Mouse (Mus musculus): ENCODE results near the gene D430019H16Rik. TPM values are rescaled to one million over a fixed set of nuclear protein-coding genes. Genes with fewer than 3 reads are reported as not detected.

The D430019H16Rik gene
- total and polyA plus RNA-seq, 2 experiments: 0.65 to 0.92 TPM

- WGBS: 70% methylated on average over 12 of the region's 12 CpGs
Observed at GRCm38 (mm10) chr12:105475230-105475911, 21.7 kb downstream of the D430019H16Rik start.

GRCm38 (mm10) chr12:105476453-105476852, 22.8 kb downstream of the D430019H16Rik start:
- H3K4me3 ChIP-seq (ENCODE audit: insufficient read depth, low read depth, low read length): no peak overlapping the region
- TF ChIP-seq CTCF (IDR thresholded peaks at IDR 0.05; ENCODE audit: low read depth, low read length): peak; percentile 74
- no peak for TF ChIP-seq POLR2A (IDR thresholded peaks at IDR 0.05; ENCODE audit: extremely low read depth, insufficient read depth, low read length)
- H3K36me3 ChIP-seq (ENCODE audit: control insufficient read depth, insufficient read depth, low read length): no peaks in the 10 kb centered on the region
- no peaks in the 10 kb centered on the region for H3K79me2 ChIP-seq (ENCODE audit: control insufficient read depth, insufficient read depth, low read length)
- 43% methylated on average over 9 of the region's 9 CpGs for WGBS
- H3K9ac ChIP-seq (ENCODE audit: low read depth, low read length): no peak overlapping the region
- no peak for DNase-seq (ENCODE audit: extremely low read depth, low read depth, low spot score)
- no peak overlapping the region for H3K27ac ChIP-seq (replicated peaks; ENCODE audit: insufficient read depth, low read depth, low read length)
- H3K27me3 ChIP-seq (ENCODE audit: control insufficient read depth, insufficient read depth, low read length): no peaks in the 10 kb centered on the region
- H3K4me1 ChIP-seq (ENCODE audit: control insufficient read depth, insufficient read depth, low read length): no peaks in the 10 kb centered on the region

More at GRCm38 (mm10) chr12:105475230-105475911, 21.7 kb downstream of the D430019H16Rik start:
- Histone ChIP-seq H3K4me1 (ENCODE audit: control insufficient read depth, insufficient read depth, low read length) (no peaks in the 10 kb centered on the region), H3K36me3 (ENCODE audit: control insufficient read depth, insufficient read depth, low read length) (no peaks in the 10 kb centered on the region), H3K4me3 (ENCODE audit: insufficient read depth, low read depth, low read length) (no peak overlapping the region), H3K27ac (replicated peaks; ENCODE audit: insufficient read depth, low read depth, low read length) (no peak overlapping the region), H3K27me3 (ENCODE audit: control insufficient read depth, insufficient read depth, low read length) (no peaks in the 10 kb centered on the region), H3K9ac (ENCODE audit: low read depth, low read length) (no peak overlapping the region), H3K79me2 (ENCODE audit: control insufficient read depth, insufficient read depth, low read length) (no peaks in the 10 kb centered on the region)
- no peak for DNase-seq (ENCODE audit: extremely low read depth, low read depth, low spot score)
- TF ChIP-seq POLR2A (IDR thresholded peaks at IDR 0.05; ENCODE audit: extremely low read depth, insufficient read depth, low read length): no peak
- no peak for TF ChIP-seq CTCF (IDR thresholded peaks at IDR 0.05; ENCODE audit: low read depth, low read length)

- no peak for DNase-seq (ENCODE audit: extremely low read depth, low read depth, low spot score)
- 66% methylated on average over 9 of the region's 9 CpGs for WGBS
- Histone ChIP-seq H3K36me3 (ENCODE audit: control insufficient read depth, insufficient read depth, low read length) (no peaks in the 10 kb centered on the region), H3K4me3 (ENCODE audit: insufficient read depth, low read depth, low read length) (no peak overlapping the region), H3K27ac (replicated peaks; ENCODE audit: insufficient read depth, low read depth, low read length) (no peak overlapping the region), H3K4me1 (ENCODE audit: control insufficient read depth, insufficient read depth, low read length) (no peaks in the 10 kb centered on the region), H3K79me2 (ENCODE audit: control insufficient read depth, insufficient read depth, low read length) (no peaks in the 10 kb centered on the region), H3K27me3 (ENCODE audit: control insufficient read depth, insufficient read depth, low read length) (no peaks in the 10 kb centered on the region), H3K9ac (ENCODE audit: low read depth, low read length) (no peak overlapping the region)
- no peak for TF ChIP-seq POLR2A (IDR thresholded peaks at IDR 0.05; ENCODE audit: extremely low read depth, insufficient read depth, low read length)
- TF ChIP-seq CTCF (IDR thresholded peaks at IDR 0.05; ENCODE audit: low read depth, low read length): no peak
Observed at GRCm38 (mm10) chr12:105476993-105477392, 23.3 kb downstream of the D430019H16Rik start.

GRCm38 (mm10) chr12:105483503-105483902, 29.8 kb downstream of the D430019H16Rik start:
- Histone ChIP-seq H3K79me2 (ENCODE audit: control insufficient read depth, insufficient read depth, low read length) (no peaks in the 10 kb centered on the region), H3K4me1 (ENCODE audit: control insufficient read depth, insufficient read depth, low read length) (no peaks in the 10 kb centered on the region)
- WGBS: 43% methylated on average over 3 of the region's 3 CpGs

GRCm38 (mm10) chr12:105490227-105490626, 36.6 kb downstream of the D430019H16Rik start:
- DNase-seq (ENCODE audit: extremely low read depth, low read depth, low spot score): no peak
- Histone ChIP-seq H3K79me2 (ENCODE audit: control insufficient read depth, insufficient read depth, low read length) (no peaks in the 10 kb centered on the region), H3K4me1 (ENCODE audit: control insufficient read depth, insufficient read depth, low read length) (no peaks in the 10 kb centered on the region), H3K4me3 (ENCODE audit: insufficient read depth, low read depth, low read length) (no peak overlapping the region), H3K9ac (ENCODE audit: low read depth, low read length) (no peak overlapping the region), H3K36me3 (ENCODE audit: control insufficient read depth, insufficient read depth, low read length) (no peaks in the 10 kb centered on the region), H3K27ac (replicated peaks; ENCODE audit: insufficient read depth, low read depth, low read length) (no peak overlapping the region), H3K27me3 (ENCODE audit: control insufficient read depth, insufficient read depth, low read length) (no peaks in the 10 kb centered on the region)
- 59% methylated on average over 3 of the region's 3 CpGs for WGBS
- TF ChIP-seq CTCF (IDR thresholded peaks at IDR 0.05; ENCODE audit: low read depth, low read length) (no peak), POLR2A (IDR thresholded peaks at IDR 0.05; ENCODE audit: extremely low read depth, insufficient read depth, low read length) (no peak)

More at GRCm38 (mm10) chr12:105483503-105483902, 29.8 kb downstream of the D430019H16Rik start:
- no peaks in the 10 kb centered on the region for H3K36me3 ChIP-seq (ENCODE audit: control insufficient read depth, insufficient read depth, low read length)
- H3K9ac ChIP-seq (ENCODE audit: low read depth, low read length): no peak overlapping the region
- TF ChIP-seq CTCF (IDR thresholded peaks at IDR 0.05; ENCODE audit: low read depth, low read length) (peak; percentile 23; the same call in 1 of the 2 replicates), POLR2A (IDR thresholded peaks at IDR 0.05; ENCODE audit: extremely low read depth, insufficient read depth, low read length) (no peak)
- no peak for DNase-seq (ENCODE audit: extremely low read depth, low read depth, low spot score)
- H3K27me3 ChIP-seq (ENCODE audit: control insufficient read depth, insufficient read depth, low read length): no peaks in the 10 kb centered on the region
- H3K4me3 ChIP-seq (ENCODE audit: insufficient read depth, low read depth, low read length): no peak overlapping the region
- no peak overlapping the region for H3K27ac ChIP-seq (replicated peaks; ENCODE audit: insufficient read depth, low read depth, low read length)

GRCm38 (mm10) chr12:105490794-105491193, 37.1 kb downstream of the D430019H16Rik start:
- no peaks in the 10 kb centered on the region for H3K79me2 ChIP-seq (ENCODE audit: control insufficient read depth, insufficient read depth, low read length)
- no peaks in the 10 kb centered on the region for H3K27me3 ChIP-seq (ENCODE audit: control insufficient read depth, insufficient read depth, low read length)
- no peaks in the 10 kb centered on the region for H3K36me3 ChIP-seq (ENCODE audit: control insufficient read depth, insufficient read depth, low read length)
- H3K9ac ChIP-seq (ENCODE audit: low read depth, low read length): no peak overlapping the region
- H3K4me1 ChIP-seq (ENCODE audit: control insufficient read depth, insufficient read depth, low read length): no peaks in the 10 kb centered on the region
- TF ChIP-seq CTCF (IDR thresholded peaks at IDR 0.05; ENCODE audit: low read depth, low read length): no peak
- no peak overlapping the region for H3K27ac ChIP-seq (replicated peaks; ENCODE audit: insufficient read depth, low read depth, low read length)
- no peak for DNase-seq (ENCODE audit: extremely low read depth, low read depth, low spot score)
- 65% methylated on average over 6 of the region's 6 CpGs for WGBS
- no peak overlapping the region for H3K4me3 ChIP-seq (ENCODE audit: insufficient read depth, low read depth, low read length)

Data from liver, adult 2 months (tissue).